Mouse (Mus musculus): ENCODE data around the gene Glt8d2. TPM values are rescaled to one million over a fixed set of nuclear protein-coding genes. Genes with fewer than 3 reads are reported as not detected.

Glt8d2 gene
- total and polyA plus RNA-seq, 2 experiments from 2014 or later = 1.1 to 2.2 TPM

DNA sequence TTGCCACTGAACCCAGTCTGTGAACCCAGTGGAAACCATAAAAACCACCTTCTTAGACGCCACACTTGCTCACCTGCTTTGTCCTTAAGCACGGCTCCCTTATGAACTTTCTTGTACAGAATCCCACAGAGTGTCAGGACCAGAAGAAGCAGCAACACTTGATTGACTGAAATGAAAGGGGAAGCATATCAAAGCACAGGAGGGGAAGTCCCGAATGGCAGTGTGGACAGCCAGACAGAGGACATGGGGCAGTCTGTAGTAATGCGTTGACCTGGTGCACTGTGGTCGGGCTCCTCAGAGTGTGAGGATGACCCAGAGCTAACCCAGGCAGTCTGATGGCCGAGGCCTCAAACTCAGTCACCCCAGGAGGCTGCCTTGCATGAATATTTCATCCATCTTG is 20.2 kb downstream of the Glt8d2 start:
- TF ChIP-seq CTCF (IDR thresholded peaks at IDR 0.05) = no peak
- Histone ChIP-seq H3K9ac (replicated peaks; ENCODE audit: low read length, poor library complexity, severe bottlenecking) (no peak overlapping the region), H3K9me3 (ENCODE audit: low read length) (no peaks in the 10 kb centered on the region), H3K27ac (ENCODE audit: low read depth, low read length) (no peak overlapping the region), H3K4me2 (ENCODE audit: low read depth, low read length, poor library complexity, severe bottlenecking) (no peak overlapping the region), H3K4me1 (ENCODE audit: insufficient read depth, low read length) (no peaks in the 10 kb centered on the region), H3K36me3 (ENCODE audit: insufficient read depth, low read length) (no peaks in the 10 kb centered on the region; the same call in 1 of the 2 replicates), H3K27me3 (ENCODE audit: insufficient read depth, low read length) (no peaks in the 10 kb centered on the region), H3K4me3 (ENCODE audit: low read depth, low read length) (no peak overlapping the region)
- no peak for DNase-seq (ENCODE audit: low spot score)
- ATAC-seq (ENCODE audit: low FRiP score) = no peak
- 72% methylated on average over 6 of the region's 6 CpGs for WGBS

DNA sequence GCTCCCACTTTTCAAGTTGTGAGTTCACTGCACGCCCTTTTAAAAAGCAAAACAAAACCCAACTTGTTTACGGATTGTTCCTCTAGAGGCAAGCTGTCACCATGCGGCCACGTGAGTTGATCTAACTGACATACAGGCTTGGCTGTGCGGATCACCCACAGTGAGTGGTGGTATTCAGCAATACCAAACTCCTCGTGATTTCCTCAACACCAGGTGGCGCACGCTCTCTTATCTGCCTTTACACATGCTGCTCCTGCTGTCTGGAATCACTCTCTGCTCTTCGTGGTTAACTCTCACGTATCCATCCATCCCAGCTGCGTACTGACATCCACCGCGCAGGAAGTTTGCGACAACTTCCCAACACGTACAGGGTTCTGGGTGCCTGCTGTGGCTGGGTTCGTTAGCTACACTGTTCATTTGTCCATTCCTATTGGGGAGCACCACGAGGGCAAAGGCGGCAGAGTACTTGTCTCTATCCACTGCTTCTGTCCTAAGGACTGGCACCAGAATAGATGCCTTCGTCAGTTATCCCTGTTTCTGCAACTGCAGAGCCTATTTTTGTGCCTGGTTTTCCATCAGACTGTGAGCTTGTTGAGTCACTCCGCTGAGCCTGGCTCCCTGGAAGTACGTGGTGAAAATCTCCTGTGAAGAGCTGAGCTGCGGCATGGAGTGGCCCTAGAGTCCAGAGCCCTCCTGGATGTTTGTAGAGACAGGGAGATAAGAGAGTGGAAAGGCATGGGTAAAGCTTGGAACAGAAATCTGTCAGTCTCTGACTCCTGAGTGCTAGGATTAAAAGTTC is 23.8 kb downstream of the Glt8d2 start:
- ATAC-seq (ENCODE audit: low FRiP score) = peak; percentile 91
- Histone ChIP-seq H3K27ac (ENCODE audit: low read depth, low read length) (no peak overlapping the region), H3K27me3 (ENCODE audit: insufficient read depth, low read length) (no peaks in the 10 kb centered on the region), H3K36me3 (ENCODE audit: insufficient read depth, low read length) (no peaks in the 10 kb centered on the region; the same call in 1 of the 2 replicates), H3K4me2 (ENCODE audit: low read depth, low read length, poor library complexity, severe bottlenecking) (peak overlapping the region; percentile 39), H3K9me3 (ENCODE audit: low read length) (no peaks in the 10 kb centered on the region), H3K9ac (replicated peaks; ENCODE audit: low read length, poor library complexity, severe bottlenecking) (no peak overlapping the region), H3K4me3 (ENCODE audit: low read depth, low read length) (no peak overlapping the region), H3K4me1 (ENCODE audit: insufficient read depth, low read length) (no peaks in the 10 kb centered on the region)
- WGBS = 25% methylated on average over 22 of the region's 22 CpGs
- TF ChIP-seq CTCF (IDR thresholded peaks at IDR 0.05) = peak; percentile 96
- DNase-seq (ENCODE audit: low spot score) = peak; percentile 94

DNA sequence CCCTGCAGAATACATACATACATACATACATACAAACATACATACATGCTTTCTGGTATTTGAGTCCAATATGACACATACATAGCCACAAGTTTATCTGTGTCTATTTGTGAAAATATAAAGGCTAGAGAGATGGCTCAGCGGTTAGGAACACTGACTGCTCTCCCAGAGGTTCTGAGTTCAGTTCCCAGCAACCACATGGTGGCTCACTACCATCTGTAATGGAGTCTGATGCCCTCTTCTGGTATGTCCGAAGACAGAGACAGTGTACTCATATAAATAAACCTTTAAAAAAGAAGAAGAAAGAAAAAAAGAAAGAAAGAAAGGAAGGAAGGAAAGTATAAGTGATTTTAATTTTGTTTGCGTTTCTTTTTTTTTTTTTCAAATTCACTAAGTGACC is 24.5 kb downstream of the Glt8d2 start:
- 67% methylated on average over 3 of the region's 3 CpGs for WGBS
- H3K27ac ChIP-seq (ENCODE audit: low read depth, low read length) = no peak overlapping the region
- H3K9me3 ChIP-seq (ENCODE audit: low read length) = no peaks in the 10 kb centered on the region
- no peak for ATAC-seq (ENCODE audit: low FRiP score)
- no peak overlapping the region for H3K4me2 ChIP-seq (ENCODE audit: low read depth, low read length, poor library complexity, severe bottlenecking)
- no peak for DNase-seq (ENCODE audit: low spot score)
- no peak overlapping the region for H3K4me3 ChIP-seq (ENCODE audit: low read depth, low read length)
- TF ChIP-seq CTCF (IDR thresholded peaks at IDR 0.05) = no peak
- H3K36me3 ChIP-seq (ENCODE audit: insufficient read depth, low read length) = no peaks in the 10 kb centered on the region; the same call in 1 of the 2 replicates
- no peaks in the 10 kb centered on the region for H3K4me1 ChIP-seq (ENCODE audit: insufficient read depth, low read length)
- H3K9ac ChIP-seq (replicated peaks; ENCODE audit: low read length, poor library complexity, severe bottlenecking) = no peak overlapping the region
- H3K27me3 ChIP-seq (ENCODE audit: insufficient read depth, low read length) = no peaks in the 10 kb centered on the region

DNA sequence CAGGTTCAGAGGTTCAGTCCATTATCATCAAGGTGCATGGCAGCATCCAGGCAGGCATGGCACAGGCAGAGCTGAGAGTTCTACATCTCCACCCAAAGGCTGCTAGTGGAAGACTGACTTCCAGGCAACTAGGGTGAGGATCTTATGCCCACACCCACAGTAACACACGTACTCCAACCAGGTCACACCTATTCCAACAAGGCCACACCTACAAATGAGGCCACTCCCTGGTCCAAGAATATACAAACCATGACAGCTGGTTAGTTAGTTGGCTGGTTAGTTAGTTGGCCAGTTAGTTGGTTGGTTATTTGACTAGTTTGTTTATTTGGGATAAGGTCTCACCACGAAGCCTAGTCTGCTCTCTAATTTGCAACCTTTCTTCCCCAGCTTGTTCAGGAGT is 27.2 kb downstream of the Glt8d2 start:
- Histone ChIP-seq H3K27ac (ENCODE audit: low read depth, low read length) (no peak overlapping the region), H3K36me3 (ENCODE audit: insufficient read depth, low read length) (no peaks in the 10 kb centered on the region; the same call in 1 of the 2 replicates), H3K4me2 (ENCODE audit: low read depth, low read length, poor library complexity, severe bottlenecking) (no peak overlapping the region), H3K4me1 (ENCODE audit: insufficient read depth, low read length) (no peaks in the 10 kb centered on the region), H3K9ac (replicated peaks; ENCODE audit: low read length, poor library complexity, severe bottlenecking) (no peak overlapping the region), H3K27me3 (ENCODE audit: insufficient read depth, low read length) (no peaks in the 10 kb centered on the region), H3K9me3 (ENCODE audit: low read length) (no peaks in the 10 kb centered on the region), H3K4me3 (ENCODE audit: low read depth, low read length) (no peak overlapping the region)
- DNase-seq (ENCODE audit: low spot score) = no peak
- TF ChIP-seq CTCF (IDR thresholded peaks at IDR 0.05) = no peak
- ATAC-seq (ENCODE audit: low FRiP score) = no peak
- WGBS = 86% methylated on average over 2 of the region's 2 CpGs

DNA sequence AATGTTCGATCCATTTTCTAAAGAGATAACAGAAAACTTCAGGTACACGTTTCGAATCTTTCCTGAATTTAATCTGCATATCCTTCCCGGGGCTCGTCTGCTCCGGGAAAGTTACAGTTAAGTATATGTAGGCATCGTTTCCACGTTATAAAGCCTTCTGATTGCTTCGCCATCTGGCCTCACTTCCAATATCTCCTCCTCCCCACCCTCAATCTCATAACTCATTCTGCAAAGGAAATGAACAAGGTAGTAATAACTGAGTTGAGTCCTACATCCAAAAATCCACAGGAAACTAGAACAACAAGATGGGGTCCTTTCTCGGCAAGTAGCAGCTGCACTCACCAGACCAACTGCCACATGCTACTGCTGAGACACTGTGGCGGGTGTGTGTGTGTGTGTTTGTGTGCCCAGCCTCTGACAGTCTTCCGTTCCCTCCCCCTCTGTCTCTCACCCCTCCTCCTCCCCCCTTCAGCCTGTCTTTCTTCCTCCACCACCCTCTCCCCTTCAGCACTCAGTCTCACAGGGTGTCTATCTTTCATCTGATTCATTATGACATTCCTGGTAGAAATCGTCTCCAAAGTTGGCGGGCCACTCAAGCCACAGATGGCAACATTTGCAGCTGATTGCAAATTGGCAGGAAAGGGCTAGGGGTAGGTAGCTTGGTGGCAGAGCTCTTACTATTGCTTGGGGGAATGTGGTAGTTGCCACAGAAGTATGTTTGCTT is 28.0 kb downstream of the Glt8d2 start:
- no peaks in the 10 kb centered on the region for H3K9me3 ChIP-seq (ENCODE audit: low read length)
- no peak overlapping the region for H3K4me2 ChIP-seq (ENCODE audit: low read depth, low read length, poor library complexity, severe bottlenecking)

DNA sequence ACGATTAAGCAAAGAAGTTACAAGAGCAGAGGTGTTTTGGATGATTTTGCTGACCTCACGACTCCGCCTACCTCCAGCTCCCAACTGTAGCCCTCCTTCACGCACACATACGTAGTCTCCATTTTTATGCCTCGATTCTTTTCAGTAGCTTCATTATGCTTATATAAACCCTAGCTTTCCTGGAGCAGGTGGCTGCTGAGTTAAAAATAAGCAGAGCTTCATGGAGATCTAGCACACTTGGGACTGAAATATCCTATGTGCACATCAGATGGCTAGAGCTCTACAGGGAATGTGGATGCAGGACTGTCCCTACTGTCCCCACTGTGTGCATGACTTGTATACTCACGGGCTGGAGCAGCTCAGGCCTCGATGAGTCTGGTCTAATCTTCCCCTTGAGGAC is 28.6 kb downstream of the Glt8d2 start:
- Histone ChIP-seq H3K36me3 (ENCODE audit: insufficient read depth, low read length) (no peaks in the 10 kb centered on the region; the same call in 1 of the 2 replicates), H3K27ac (ENCODE audit: low read depth, low read length) (no peak overlapping the region), H3K27me3 (ENCODE audit: insufficient read depth, low read length) (no peaks in the 10 kb centered on the region), H3K9ac (replicated peaks; ENCODE audit: low read length, poor library complexity, severe bottlenecking) (no peak overlapping the region), H3K9me3 (ENCODE audit: low read length) (no peaks in the 10 kb centered on the region), H3K4me3 (ENCODE audit: low read depth, low read length) (no peak overlapping the region), H3K4me1 (ENCODE audit: insufficient read depth, low read length) (no peaks in the 10 kb centered on the region), H3K4me2 (ENCODE audit: low read depth, low read length, poor library complexity, severe bottlenecking) (no peak overlapping the region)
- WGBS = 91% methylated on average over 8 of the region's 8 CpGs
- TF ChIP-seq CTCF (IDR thresholded peaks at IDR 0.05) = no peak
- DNase-seq (ENCODE audit: low spot score) (no peak), ATAC-seq (ENCODE audit: low FRiP score) (no peak)

More for the DNA sequence above, 28.0 kb downstream of the Glt8d2 start:
- Histone ChIP-seq H3K9ac (replicated peaks; ENCODE audit: low read length, poor library complexity, severe bottlenecking) (no peak overlapping the region), H3K27ac (ENCODE audit: low read depth, low read length) (no peak overlapping the region), H3K27me3 (ENCODE audit: insufficient read depth, low read length) (no peaks in the 10 kb centered on the region), H3K4me3 (ENCODE audit: low read depth, low read length) (no peak overlapping the region), H3K4me1 (ENCODE audit: insufficient read depth, low read length) (no peaks in the 10 kb centered on the region), H3K36me3 (ENCODE audit: insufficient read depth, low read length) (no peaks in the 10 kb centered on the region; the same call in 1 of the 2 replicates)
- DNase-seq (ENCODE audit: low spot score) (peak; percentile 72), ATAC-seq (ENCODE audit: low FRiP score) (peak; percentile 47; the same call in 1 of the 2 replicates)
- WGBS = 79% methylated on average over 14 of the region's 14 CpGs
- no peak for TF ChIP-seq CTCF (IDR thresholded peaks at IDR 0.05)

All from midbrain, postnatal 0 days (tissue).